ENCODE assay signal across 33 mouse cellular contexts in genomic region chr7:19840936-19841335, GRCm38 (mm10). TPM values are rescaled to one million over a fixed set of nuclear protein-coding genes. Genes with fewer than 3 reads are reported as not detected.
DNase-seq lines count a peak whose midpoint lies in the region; ATAC-seq and TF ChIP-seq lines count a peak whose summit lies in the region.
"Had no signal": no experiment of that assay in that cellular context is flagged by ENCODE, and none has a peak within 500 bp of the region (broad histone marks: within the 10 kb centered on the region; RNA-seq: fewer than 3 reads in every experiment).

No protein-coding gene starts in this region.

- no peak overlapping the region for H3K4me3 ChIP-seq in liver, adult 2 months (ENCODE audit: insufficient read depth, low read depth, low read length)
- H3K4me3 ChIP-seq in liver, embryonic 11.5 days (ENCODE audit: low read depth, low read length), result no peak overlapping the region
- H3K4me3 ChIP-seq in intestine, embryonic 16.5 days (ENCODE audit: low read length), result no peak overlapping the region
- H3K4me3 ChIP-seq in liver, postnatal 0 days (ENCODE audit: low read depth, low read length), result no peak overlapping the region
- no peak overlapping the region for H3K4me3 ChIP-seq in stomach, postnatal 0 days (ENCODE audit: low read depth, low read length)
- H3K4me3 ChIP-seq: embryonic facial prominence, embryonic 10.5 days; embryonic facial prominence, embryonic 15.5 days; forebrain, embryonic 12.5 days; heart, embryonic 15.5 days; hindbrain, embryonic 12.5 days; limb, embryonic 13.5 days; neural tube, embryonic 12.5 days had no signal

- no peak overlapping the region for H3K4me2 ChIP-seq in liver, embryonic 11.5 days
- no peak overlapping the region for H3K4me2 ChIP-seq in intestine, embryonic 16.5 days (ENCODE audit: low read depth, low read length)
- no peak overlapping the region for H3K4me2 ChIP-seq in liver, postnatal 0 days (ENCODE audit: low read depth, low read length)
- H3K4me2 ChIP-seq in stomach, postnatal 0 days (replicated peaks; ENCODE audit: low read depth), result no peak overlapping the region
- H3K4me2 ChIP-seq: embryonic facial prominence, embryonic 15.5 days; forebrain, embryonic 12.5 days; heart, embryonic 15.5 days; hindbrain, embryonic 12.5 days; limb, embryonic 13.5 days; neural tube, embryonic 12.5 days had no signal

- peak; percentile 53 for DNase-seq in liver, adult 2 months (ENCODE audit: extremely low read depth, low read depth, low spot score)
- DNase-seq in liver, embryonic 11.5 days (ENCODE audit: low spot score), result no peak
- no peak for DNase-seq in liver, postnatal 0 days
- no peak for DNase-seq in stomach, postnatal 0 days (ENCODE audit: low spot score)
- DNase-seq in B cell, adult 2 months, result no peak
- no peak for DNase-seq in cerebellum, adult 8-10 months
- DNase-seq: adrenal gland, adult 8-10 months; cerebellum, adult 2 months; cerebellum, postnatal 25 days; forebrain, postnatal 0 days; heart, postnatal 36 days; kidney, adult 18-20 months; kidney, postnatal 4 days; lung, adult 2 months; lung, postnatal 14 days had no signal

- peak overlapping the region; percentile 71 for H3K9ac ChIP-seq in liver, adult 2 months (ENCODE audit: low read depth, low read length)
- no peak overlapping the region for H3K9ac ChIP-seq in liver, embryonic 11.5 days (ENCODE audit: low read depth, low read length)
- H3K9ac ChIP-seq in intestine, embryonic 16.5 days (ENCODE audit: low read depth, low read length), result peak overlapping the region; percentile 12; the same call in 1 of the 2 replicates
- H3K9ac ChIP-seq in liver, postnatal 0 days (replicated peaks), result no peak overlapping the region
- no peak overlapping the region for H3K9ac ChIP-seq in stomach, postnatal 0 days (ENCODE audit: low read length)
- H3K9ac ChIP-seq: embryonic facial prominence, embryonic 15.5 days; forebrain, embryonic 12.5 days; forebrain, postnatal 0 days; heart, embryonic 15.5 days; hindbrain, embryonic 12.5 days; limb, embryonic 13.5 days; neural tube, embryonic 12.5 days had no signal

- H3K27me3 ChIP-seq in liver, adult 2 months (ENCODE audit: control insufficient read depth, insufficient read depth, low read length), result no peaks in the 10 kb centered on the region
- peaks cover 7% of the 10 kb centered on the region; the same call in 1 of the 2 replicates for H3K27me3 ChIP-seq in liver, embryonic 11.5 days (replicated peaks; ENCODE audit: control insufficient read depth, insufficient read depth, low read length)
- no peaks in the 10 kb centered on the region for H3K27me3 ChIP-seq in intestine, embryonic 16.5 days (replicated peaks; ENCODE audit: control insufficient read depth, insufficient read depth, low read length)
- H3K27me3 ChIP-seq in liver, postnatal 0 days (ENCODE audit: insufficient read depth, low read length), result no peaks in the 10 kb centered on the region
- H3K27me3 ChIP-seq in stomach, postnatal 0 days (ENCODE audit: control insufficient read depth, insufficient read depth, low read length), result no peaks in the 10 kb centered on the region

- no peaks in the 10 kb centered on the region for H3K36me3 ChIP-seq in liver, adult 2 months (ENCODE audit: control insufficient read depth, insufficient read depth, low read length)
- H3K36me3 ChIP-seq in liver, embryonic 11.5 days (ENCODE audit: control insufficient read depth, insufficient read depth, low read length), result no peaks in the 10 kb centered on the region
- no peaks in the 10 kb centered on the region for H3K36me3 ChIP-seq in intestine, embryonic 16.5 days (ENCODE audit: control insufficient read depth, insufficient read depth, low read length)
- H3K36me3 ChIP-seq in liver, postnatal 0 days (replicated peaks; ENCODE audit: insufficient read depth, low read length), result no peaks in the 10 kb centered on the region
- H3K36me3 ChIP-seq in stomach, postnatal 0 days (ENCODE audit: control insufficient read depth, insufficient read depth, low read length), result no peaks in the 10 kb centered on the region
- H3K36me3 ChIP-seq: embryonic facial prominence, embryonic 10.5 days; embryonic facial prominence, embryonic 15.5 days; forebrain, embryonic 12.5 days; G1E; heart, embryonic 15.5 days; hindbrain, embryonic 12.5 days; limb, embryonic 13.5 days; neural tube, embryonic 12.5 days had no signal

- H3K27ac ChIP-seq in liver, adult 2 months (replicated peaks; ENCODE audit: insufficient read depth, low read depth, low read length), result peak overlapping the region; percentile 96
- H3K27ac ChIP-seq in liver, embryonic 11.5 days (ENCODE audit: low read depth, low read length), result no peak overlapping the region
- peak overlapping the region; percentile 75 for H3K27ac ChIP-seq in intestine, embryonic 16.5 days (ENCODE audit: low read length)
- peak overlapping the region; percentile 87 for H3K27ac ChIP-seq in liver, postnatal 0 days (ENCODE audit: low read depth)
- H3K27ac ChIP-seq in stomach, postnatal 0 days (replicated peaks), result peak overlapping the region; percentile 75
- H3K27ac ChIP-seq: embryonic facial prominence, embryonic 10.5 days; embryonic facial prominence, embryonic 15.5 days; forebrain, embryonic 12.5 days; heart, embryonic 15.5 days; hindbrain, embryonic 12.5 days; hindbrain, postnatal 0 days; limb, embryonic 13.5 days; neural tube, embryonic 12.5 days had no signal

- TF ChIP-seq POLR2A in liver, adult 2 months (IDR thresholded peaks at IDR 0.05; ENCODE audit: extremely low read depth, insufficient read depth, low read length), result no peak

- ATAC-seq in liver, embryonic 11.5 days (replicated peaks; ENCODE audit: low FRiP score), result no peak
- ATAC-seq in intestine, embryonic 16.5 days, result no peak
- ATAC-seq in liver, postnatal 0 days, result no peak
- ATAC-seq in stomach, postnatal 0 days (ENCODE audit: low FRiP score, low TSS enrichment), result no peak
- ATAC-seq: forebrain, postnatal 0 days; hindbrain, postnatal 0 days; midbrain, embryonic 16.5 days had no signal

- no peak for TF ChIP-seq CTCF in liver, adult 2 months (IDR thresholded peaks at IDR 0.05; ENCODE audit: low read depth, low read length)
- no peak for TF ChIP-seq CTCF in liver, postnatal 0 days (IDR thresholded peaks at IDR 0.05; ENCODE audit: low read depth)
- no peak for TF ChIP-seq CTCF in stomach, postnatal 0 days (IDR thresholded peaks at IDR 0.05; ENCODE audit: low read depth)

- WGBS in liver, adult 2 months, result 50% methylated on average over 3 of the region's 3 CpGs
- WGBS in liver, embryonic 11.5 days, result 75% methylated on average over 3 of the region's 3 CpGs
- WGBS in intestine, embryonic 16.5 days, result 88% methylated on average over 3 of the region's 3 CpGs
- 69% methylated on average over 3 of the region's 3 CpGs for WGBS in liver, postnatal 0 days (ENCODE audit: insufficient replicate concordance)
- 85% methylated on average over 3 of the region's 3 CpGs for WGBS in stomach, postnatal 0 days

- no peaks in the 10 kb centered on the region for H3K79me2 ChIP-seq in liver, adult 2 months (ENCODE audit: control insufficient read depth, insufficient read depth, low read length)

- peaks cover 16% of the 10 kb centered on the region for H3K4me1 ChIP-seq in liver, adult 2 months (ENCODE audit: control insufficient read depth, insufficient read depth, low read length)
- H3K4me1 ChIP-seq in liver, embryonic 11.5 days (replicated peaks; ENCODE audit: control insufficient read depth, insufficient read depth, low read length), result peaks cover 4% of the 10 kb centered on the region; the same call in 1 of the 2 replicates
- peaks cover 8% of the 10 kb centered on the region; the same call in 1 of the 2 replicates for H3K4me1 ChIP-seq in intestine, embryonic 16.5 days (ENCODE audit: control insufficient read depth, insufficient read depth, low read length)
- peaks cover 37% of the 10 kb centered on the region for H3K4me1 ChIP-seq in liver, postnatal 0 days (ENCODE audit: insufficient read depth)
- H3K4me1 ChIP-seq in stomach, postnatal 0 days (replicated peaks; ENCODE audit: control insufficient read depth, insufficient read depth), result no peaks in the 10 kb centered on the region
- H3K4me1 ChIP-seq: embryonic facial prominence, embryonic 10.5 days; embryonic facial prominence, embryonic 15.5 days; forebrain, embryonic 12.5 days; hindbrain, embryonic 12.5 days; limb, embryonic 13.5 days; neural tube, embryonic 12.5 days had no signal

- H3K9me3 ChIP-seq in liver, embryonic 11.5 days (ENCODE audit: control insufficient read depth, low read length), result no peaks in the 10 kb centered on the region
- H3K9me3 ChIP-seq in intestine, embryonic 16.5 days (ENCODE audit: control insufficient read depth, low read length), result no peaks in the 10 kb centered on the region
- no peaks in the 10 kb centered on the region for H3K9me3 ChIP-seq in liver, postnatal 0 days (ENCODE audit: low read length)
- no peaks in the 10 kb centered on the region for H3K9me3 ChIP-seq in stomach, postnatal 0 days (ENCODE audit: control insufficient read depth, low read length)
- H3K9me3 ChIP-seq: embryonic facial prominence, embryonic 10.5 days; embryonic facial prominence, embryonic 15.5 days; G1E; heart, embryonic 15.5 days; hindbrain, embryonic 12.5 days; limb, embryonic 13.5 days; neural tube, embryonic 12.5 days had no signal

- TF ChIP-seq EP300 in liver, postnatal 0 days (IDR thresholded peaks at IDR 0.05; ENCODE audit: low read depth), result no peak
- no peak for TF ChIP-seq EP300 in stomach, postnatal 0 days (optimal IDR thresholded peaks at IDR 0.05)

RNA-seq across cellular contexts. Expression of gene Gm19345, which starts 10.9 kb away (rescaled TPM):
- total RNA-seq in liver, adult 2 months (2014; rRNA removed), result not detected in 2 replicates
- polyA plus RNA-seq in liver, adult 2 months (2012; rRNA removed), result 0.11 TPM in 1 of 2 replicates, not detected in the other
- polyA plus RNA-seq in liver, embryonic 11.5 days (2014; fragmentation: Nextera tagmentation; extraction: Ambion mirVana), result not detected in 2 replicates
- 0.13 and 0.27 TPM in 2 replicates for polyA plus RNA-seq in intestine, embryonic 16.5 days (2015; fragmentation: Nextera tagmentation; extraction: Ambion mirVana)
- polyA plus RNA-seq in liver, postnatal 0 days (2015; fragmentation: Nextera tagmentation; extraction: Ambion mirVana), result 0.18 and 0.19 TPM in 2 replicates
- 0.29 and 0.41 TPM in 2 replicates for polyA plus RNA-seq in stomach, postnatal 0 days (2015; fragmentation: Nextera tagmentation; extraction: Ambion mirVana)
- total RNA-seq: adrenal gland, postnatal 4 days; G1E; gastrocnemius, adult 8-10 months; heart, postnatal 36 days had no signal
- polyA plus RNA-seq: embryonic facial prominence, embryonic 10.5 days; G1E; heart, embryonic 15.5 days; kidney, embryonic 16.5 days; limb, embryonic 13.5 days had no signal

RNA-seq across cellular contexts. Expression of gene Bcl3, which starts 18.4 kb away (rescaled TPM):
- 3.0 and 7.4 TPM in 2 replicates for total RNA-seq in liver, adult 2 months (2014; rRNA removed)
- 72.8 and 76.8 TPM in 2 replicates for polyA plus RNA-seq in liver, adult 2 months (2012; rRNA removed)
- 5.4 and 7.0 TPM in 2 replicates for polyA plus RNA-seq in liver, embryonic 11.5 days (2014; fragmentation: Nextera tagmentation; extraction: Ambion mirVana)
- 15.5 and 15.6 TPM in 2 replicates for polyA plus RNA-seq in intestine, embryonic 16.5 days (2015; fragmentation: Nextera tagmentation; extraction: Ambion mirVana)
- polyA plus RNA-seq in liver, postnatal 0 days (2015; fragmentation: Nextera tagmentation; extraction: Ambion mirVana), result 5.4 and 11.2 TPM in 2 replicates
- polyA plus RNA-seq in stomach, postnatal 0 days (2015; fragmentation: Nextera tagmentation; extraction: Ambion mirVana), result 8.9 and 9.1 TPM in 2 replicates

RNA-seq across cellular contexts. Expression of gene Ceacam16, which starts 20.2 kb away (rescaled TPM):
- total RNA-seq in liver, adult 2 months (2014; rRNA removed), result 0.09 and 0.34 TPM in 2 replicates
- 0.09 and 0.11 TPM in 2 replicates for polyA plus RNA-seq in liver, adult 2 months (2012; rRNA removed)
- polyA plus RNA-seq in liver, embryonic 11.5 days (2014; fragmentation: Nextera tagmentation; extraction: Ambion mirVana), result not detected in 2 replicates
- polyA plus RNA-seq in intestine, embryonic 16.5 days (2015; fragmentation: Nextera tagmentation; extraction: Ambion mirVana), result not detected in 2 replicates
- polyA plus RNA-seq in liver, postnatal 0 days (2015; fragmentation: Nextera tagmentation; extraction: Ambion mirVana), result 0.09 TPM in 1 of 2 replicates, not detected in the other
- not detected in 2 replicates for polyA plus RNA-seq in stomach, postnatal 0 days (2015; fragmentation: Nextera tagmentation; extraction: Ambion mirVana)
- total RNA-seq: forebrain, postnatal 0 days; gastrocnemius, adult 8-10 months; hindbrain, postnatal 0 days; layer of hippocampus, adult 8-10 months; layer of hippocampus, postnatal 25 days; left cerebral cortex, adult 8-10 months; left cerebral cortex, postnatal 36 days had no signal
- polyA plus RNA-seq: embryonic facial prominence, embryonic 10.5 days; embryonic facial prominence, embryonic 15.5 days; forebrain, embryonic 12.5 days; heart, embryonic 15.5 days; hindbrain, embryonic 12.5 days; limb, embryonic 13.5 days; neural tube, embryonic 12.5 days had no signal

RNA-seq across cellular contexts. Expression of gene Cblc, which starts 44.3 kb away (rescaled TPM):
- total RNA-seq in liver, adult 2 months (2014; rRNA removed), result 17.4 and 17.8 TPM in 2 replicates
- polyA plus RNA-seq in liver, adult 2 months (2012; rRNA removed), result 23.0 and 23.5 TPM in 2 replicates
- 1.4 TPM in 2 replicates for polyA plus RNA-seq in liver, embryonic 11.5 days (2014; fragmentation: Nextera tagmentation; extraction: Ambion mirVana)
- 32.6 and 42.1 TPM in 2 replicates for polyA plus RNA-seq in intestine, embryonic 16.5 days (2015; fragmentation: Nextera tagmentation; extraction: Ambion mirVana)
- polyA plus RNA-seq in liver, postnatal 0 days (2015; fragmentation: Nextera tagmentation; extraction: Ambion mirVana), result 9.6 and 10.8 TPM in 2 replicates
- 44.4 and 48.5 TPM in 2 replicates for polyA plus RNA-seq in stomach, postnatal 0 days (2015; fragmentation: Nextera tagmentation; extraction: Ambion mirVana)
- total RNA-seq: G1E; gastrocnemius, adult 8-10 months; hindbrain, postnatal 0 days; layer of hippocampus, adult 8-10 months; layer of hippocampus, postnatal 25 days; left cerebral cortex, adult 8-10 months; left cerebral cortex, postnatal 36 days had no signal
- polyA plus RNA-seq: cerebellum, adult 2 months; G1E had no signal

RNA-seq across cellular contexts. Expression of gene Ceacam19, which starts 46.8 kb away (rescaled TPM):
- total RNA-seq in liver, adult 2 months (2014; rRNA removed), result not detected in 2 replicates
- polyA plus RNA-seq in liver, adult 2 months (2012; rRNA removed), result not detected in 2 replicates
- not detected in 2 replicates for polyA plus RNA-seq in liver, embryonic 11.5 days (2014; fragmentation: Nextera tagmentation; extraction: Ambion mirVana)
- polyA plus RNA-seq in intestine, embryonic 16.5 days (2015; fragmentation: Nextera tagmentation; extraction: Ambion mirVana), result not detected in 2 replicates
- polyA plus RNA-seq in liver, postnatal 0 days (2015; fragmentation: Nextera tagmentation; extraction: Ambion mirVana), result not detected in 2 replicates
- 9.5 and 10.2 TPM in 2 replicates for polyA plus RNA-seq in stomach, postnatal 0 days (2015; fragmentation: Nextera tagmentation; extraction: Ambion mirVana)
- total RNA-seq: adrenal gland, adult 8-10 months; adrenal gland, postnatal 4 days; forebrain, postnatal 0 days; gastrocnemius, adult 8-10 months; heart, postnatal 36 days; hindbrain, postnatal 0 days; layer of hippocampus, adult 8-10 months; layer of hippocampus, postnatal 25 days; left cerebral cortex, adult 8-10 months; left cerebral cortex, postnatal 36 days had no signal
- polyA plus RNA-seq: cerebellum, adult 2 months; embryonic facial prominence, embryonic 10.5 days; forebrain, embryonic 12.5 days; forebrain, postnatal 0 days; G1E; heart, embryonic 15.5 days; hindbrain, embryonic 12.5 days; hindbrain, postnatal 0 days; kidney, embryonic 16.5 days; midbrain, embryonic 16.5 days; neural tube, embryonic 12.5 days had no signal

Comparison
In these comparisons a context has a peak if more than half of its experiments do, and no peak if none do; other contexts are left out.
1. H3K9ac ChIP-seq: peak in liver, adult 2 months (single experiment) and intestine, embryonic 16.5 days (single experiment); none in liver, embryonic 11.5 days (single experiment), liver, postnatal 0 days (single experiment) and stomach, postnatal 0 days (single experiment).